Mouse (Mus musculus) myocyte (in vitro differentiated cells): ENCODE measurements around the gene Nnmt.

Source experiments
- E2F4 ChIP-seq: IDR thresholded peaks from one replicate; pipeline ENCODE4 v1.6.1; 2011; ENCODE audit warnings: mild to moderate bottlenecking, control low read depth, moderate library complexity; ENCODE audit not compliant: insufficient read depth
- MAX ChIP-seq: IDR thresholded peaks from one replicate; pipeline ENCODE4 v1.6.1; 2011; ENCODE audit warnings: low read depth, mild to moderate bottlenecking, control low read depth
- MYOD1 ChIP-seq, 3 experiments: IDR thresholded peaks; one replicate each; pipeline ENCODE4 v1.6.1; 2011; ENCODE audit warnings: control low read depth in 2 of 3, low read depth in 2 of 3, mild to moderate bottlenecking in 2 of 3, moderate library complexity in 1 of 3; ENCODE audit not compliant: insufficient read length in 2 of 3, control insufficient read depth in 1 of 3
- MYOG ChIP-seq, 3 experiments: IDR thresholded peaks; one replicate each; pipeline ENCODE4 v1.6.1; 2011; ENCODE audit warnings: control low read depth in 2 of 3, low read depth in 2 of 3, mild to moderate bottlenecking in 2 of 3; ENCODE audit not compliant: insufficient read length in 2 of 3, control insufficient read depth in 1 of 3, insufficient read depth in 1 of 3
- POLR2A ChIP-seq: IDR thresholded peaks from one replicate; pipeline ENCODE4 v1.6.1; 2011; ENCODE audit warnings: low read depth, mild to moderate bottlenecking, control low read depth, moderate library complexity; ENCODE audit not compliant: insufficient read length
- POLR2AphosphoS2 ChIP-seq: IDR thresholded peaks from one replicate; pipeline ENCODE4 v1.6.1; 2011; ENCODE audit warnings: low read depth, control low read depth; ENCODE audit not compliant: insufficient read length
- SRF ChIP-seq: IDR thresholded peaks from one replicate; pipeline ENCODE4 v1.6.1; 2011; ENCODE audit warnings: low read depth; ENCODE audit not compliant: control insufficient read depth, insufficient read length
- TCF12 ChIP-seq: IDR thresholded peaks from one replicate; pipeline ENCODE4 v1.6.1; 2011; ENCODE audit warnings: mild to moderate bottlenecking, control low read depth; ENCODE audit not compliant: poor library complexity, insufficient read depth, severe bottlenecking
- TCF3 ChIP-seq: IDR thresholded peaks from one replicate; pipeline ENCODE4 v1.6.1; 2011; ENCODE audit warnings: low read depth, control low read depth; ENCODE audit not compliant: insufficient read length
- USF1 ChIP-seq: IDR thresholded peaks from one replicate; pipeline ENCODE4 v1.6.1; 2011; ENCODE audit warnings: low read depth, mild to moderate bottlenecking, control low read depth, moderate library complexity

GRCm38 (mm10) chr9:48580808-48581207, 24.1 kb downstream of the Nnmt start:
- TF ChIP-seq POLR2A (no peak), MAX (no peak), POLR2AphosphoS2 (no peak), TCF3 (no peak), USF1 (no peak), TCF12 (no peak), MYOD1 (IDR thresholded peaks at IDR 0.05; ENCODE audit: control insufficient read depth in 1 of 3, insufficient read length in 2 of 3, low read depth in 2 of 3) (no peak), E2F4 (no peak), MYOG (IDR thresholded peaks at IDR 0.05; ENCODE audit: control insufficient read depth in 1 of 3, insufficient read depth in 1 of 3, insufficient read length in 2 of 3, low read depth in 2 of 3) (no peak), SRF (no peak)
